Mouse (Mus musculus): ENCODE measurements around the gene Abcg8. TPM values are rescaled to one million over a fixed set of nuclear protein-coding genes. Genes with fewer than 3 reads are reported as not detected.

The Abcg8 gene
- polyA plus RNA-seq, 1 experiment from 2014 or later, result 0.35 TPM

GRCm38 (mm10) chr17:84749297-84749696, 73.2 kb downstream of the Abcg8 start:
- WGBS, result 53% methylated on average over 8 of the region's 8 CpGs
- ATAC-seq (ENCODE audit: low FRiP score, low TSS enrichment), result no peak
- H3K27ac ChIP-seq (ENCODE audit: low read depth, low read length), result no peak overlapping the region
- H3K27me3 ChIP-seq (ENCODE audit: control insufficient read depth, insufficient read depth, low read length), result no peaks in the 10 kb centered on the region
- H3K9me3 ChIP-seq (ENCODE audit: control insufficient read depth, low read length), result no peaks in the 10 kb centered on the region
- no peak overlapping the region for H3K4me2 ChIP-seq (replicated peaks; ENCODE audit: low read depth, low read length)
- H3K9ac ChIP-seq (ENCODE audit: low read depth, low read length), result no peak overlapping the region
- no peak overlapping the region for H3K4me3 ChIP-seq (ENCODE audit: low read length)
- peaks cover 21% of the 10 kb centered on the region; the same call in 1 of the 2 replicates for H3K36me3 ChIP-seq (ENCODE audit: control insufficient read depth, insufficient read depth, low read length)
- H3K4me1 ChIP-seq (ENCODE audit: control insufficient read depth, insufficient read depth, low read length), result peaks cover 8% of the 10 kb centered on the region; the same call in 1 of the 2 replicates

Other genes with a start within 250 kb of the Abcg8 start
- gene Thada, start 210.1 kb upstream of the Abcg8 start, polyA plus RNA-seq (2014; fragmentation: Nextera tagmentation; extraction: Ambion mirVana), result 8.5 and 15.8 TPM in 2 replicates
- 10.3 and 13.9 TPM in 2 replicates for gene Plekhh2, start 164.4 kb upstream of the Abcg8 start, polyA plus RNA-seq (2014; fragmentation: Nextera tagmentation; extraction: Ambion mirVana)
- 48.7 and 57.3 TPM in 2 replicates for gene Dync2li1, start 49.8 kb upstream of the Abcg8 start, polyA plus RNA-seq (2014; fragmentation: Nextera tagmentation; extraction: Ambion mirVana)
- 5.8 and 6.6 TPM in 2 replicates for gene Abcg5, start 6.7 kb downstream of the Abcg8 start, polyA plus RNA-seq (2014; fragmentation: Nextera tagmentation; extraction: Ambion mirVana)
- 26.9 and 64.7 TPM in 2 replicates for gene Lrpprc, start 114.5 kb downstream of the Abcg8 start, polyA plus RNA-seq (2014; fragmentation: Nextera tagmentation; extraction: Ambion mirVana)